Mouse (Mus musculus): Measurements from ENCODE around the gene Syt16.

Syt16 gene

GRCm38 (mm10) chr12:74014739-74015270 lies 17.3 kb downstream of the Syt16 start:
- DNase-seq = peak; percentile 23

GRCm38 (mm10) chr12:74015491-74015890 lies 18.0 kb downstream of the Syt16 start:
- DNase-seq = no peak

DNA sequence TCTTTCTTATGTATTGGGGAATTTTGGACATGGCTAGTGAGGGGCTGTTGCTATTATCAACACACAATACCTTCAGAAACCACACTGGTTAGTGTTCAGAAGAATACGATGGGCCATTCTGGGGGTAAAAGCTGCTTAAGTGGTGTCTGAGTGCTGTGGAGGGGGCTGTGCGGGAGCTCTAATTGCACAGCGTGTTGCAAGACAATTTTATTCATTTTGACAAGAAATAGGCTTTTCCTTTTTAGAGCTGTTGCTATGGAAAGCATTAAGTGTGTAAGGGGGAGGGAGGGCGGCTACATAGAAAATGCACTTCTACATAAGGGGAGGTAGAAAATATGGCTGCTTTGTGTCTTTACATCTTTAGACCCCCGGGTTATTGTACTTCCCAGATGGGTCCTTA lies 25.8 kb downstream of the Syt16 start:
- DNase-seq = no peak

DNA sequence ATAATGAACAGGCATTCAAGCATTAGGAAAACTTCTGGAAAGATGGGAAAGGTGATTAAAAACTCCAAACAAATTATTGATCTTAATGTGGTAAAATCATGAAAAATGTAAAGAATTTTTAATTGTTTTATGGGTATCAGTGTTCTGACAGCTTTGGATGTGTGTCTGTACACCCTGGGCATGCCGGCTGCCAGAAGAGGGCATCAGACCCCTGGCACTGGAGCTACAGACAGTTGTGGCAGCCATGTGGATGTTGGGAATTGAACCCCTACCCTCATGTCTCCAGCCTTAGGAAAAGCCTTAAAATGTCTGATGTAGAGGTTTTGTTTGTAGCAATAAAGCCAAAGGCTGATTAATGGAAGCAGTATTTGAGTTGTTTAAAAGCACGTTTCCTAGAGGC lies 27.5 kb downstream of the Syt16 start:
- DNase-seq = no peak

- no peak for DNase-seq
These were observed 45.8 kb downstream of the Syt16 start for GRCm38 (mm10) chr12:74043225-74043624.

DNA sequence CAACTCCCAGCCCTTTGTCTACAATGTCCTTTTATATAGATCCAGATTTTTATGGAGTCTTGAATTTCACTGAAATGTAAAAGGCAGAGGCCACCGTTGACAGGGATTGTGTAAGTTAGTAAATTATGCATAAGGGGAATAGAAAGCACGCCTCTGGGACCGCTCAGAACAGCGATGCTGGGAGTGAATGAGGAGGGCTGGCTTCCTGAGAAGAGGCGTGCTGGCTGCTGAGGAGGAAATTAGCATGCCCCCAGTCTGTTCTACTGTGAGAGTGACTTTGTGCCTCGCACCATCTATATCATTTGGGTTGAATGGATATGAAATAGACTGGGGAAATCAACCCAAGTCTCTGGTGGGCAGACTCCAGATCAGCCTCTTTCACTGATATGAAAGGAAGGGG lies 46.3 kb downstream of the Syt16 start:
- DNase-seq = no peak

GRCm38 (mm10) chr12:74044241-74044640 lies 46.8 kb downstream of the Syt16 start:
- no peak for DNase-seq

DNA sequence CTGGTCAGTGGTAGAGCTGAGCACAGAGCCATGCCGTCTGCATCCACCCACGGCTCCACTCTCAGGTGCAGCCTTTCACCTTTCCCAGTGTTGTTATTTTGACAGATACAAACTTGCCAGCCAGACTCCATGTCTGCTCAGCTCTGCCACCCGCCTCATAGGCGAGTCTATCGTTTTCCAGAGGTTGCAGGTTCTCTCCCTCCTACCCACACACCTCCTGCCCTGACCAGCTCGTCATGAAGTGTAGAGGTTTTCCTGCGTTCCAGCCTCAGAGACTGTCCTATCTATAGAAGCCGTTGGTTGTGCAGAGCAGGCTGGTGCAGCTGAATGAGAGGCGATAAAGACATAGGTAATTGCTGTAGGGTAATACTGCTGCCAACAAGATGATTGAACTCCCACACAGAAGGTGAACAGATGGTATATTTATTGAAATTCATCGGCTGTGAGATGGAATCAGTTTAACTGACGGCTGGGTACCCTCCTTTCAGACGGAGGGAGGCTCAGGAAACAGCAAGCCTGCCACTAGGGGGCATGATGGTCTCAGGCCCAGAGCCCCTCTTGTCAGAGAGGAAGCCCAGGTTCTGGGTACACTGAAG lies 58.0 kb downstream of the Syt16 start:
- peak; percentile 22 for DNase-seq

DNA sequence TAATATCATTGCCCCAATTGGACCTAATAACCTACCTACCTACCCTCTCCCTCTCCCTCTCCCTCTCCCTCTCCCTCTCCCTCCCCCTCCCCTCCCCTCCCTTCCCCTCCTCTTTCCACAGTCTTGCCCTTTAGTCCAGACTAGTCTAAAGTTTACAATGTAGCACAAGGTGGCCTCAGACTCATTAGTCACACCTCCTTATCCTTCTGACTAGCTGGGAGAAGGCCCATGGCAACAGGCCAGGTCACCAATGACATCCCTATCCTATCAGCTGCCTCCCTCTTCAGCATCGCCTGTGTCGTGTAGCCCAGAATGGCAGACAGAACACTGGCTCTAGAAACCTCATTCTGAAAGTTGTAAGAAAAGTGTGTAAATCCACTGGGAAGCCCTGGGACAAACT lies 58.7 kb downstream of the Syt16 start:
- no peak for DNase-seq

DNA sequence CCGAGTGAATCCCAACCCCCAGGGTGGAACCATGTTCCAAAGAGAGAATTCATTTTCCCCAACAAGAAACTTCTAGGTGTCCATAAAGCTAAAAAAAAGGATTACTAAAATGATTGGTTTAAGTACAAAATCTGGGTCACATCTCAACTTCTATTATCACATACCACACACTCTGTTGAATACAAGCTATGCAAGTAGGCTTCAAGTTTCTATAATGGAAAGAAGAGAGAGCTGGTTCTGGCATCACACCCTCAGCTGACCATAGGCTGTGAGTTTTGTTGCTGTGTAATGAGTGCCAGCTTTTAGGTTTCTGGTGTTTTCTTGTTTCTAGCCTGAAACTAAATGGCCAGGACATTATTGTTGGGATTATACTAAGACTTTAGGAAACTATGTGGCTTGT lies 65.1 kb downstream of the Syt16 start:
- DNase-seq = no peak

- no peak for DNase-seq
These were observed 71.5 kb downstream of the Syt16 start for GRCm38 (mm10) chr12:74068912-74069311.

GRCm38 (mm10) chr12:74075590-74075989 lies 78.1 kb downstream of the Syt16 start:
- no peak for DNase-seq

DNA sequence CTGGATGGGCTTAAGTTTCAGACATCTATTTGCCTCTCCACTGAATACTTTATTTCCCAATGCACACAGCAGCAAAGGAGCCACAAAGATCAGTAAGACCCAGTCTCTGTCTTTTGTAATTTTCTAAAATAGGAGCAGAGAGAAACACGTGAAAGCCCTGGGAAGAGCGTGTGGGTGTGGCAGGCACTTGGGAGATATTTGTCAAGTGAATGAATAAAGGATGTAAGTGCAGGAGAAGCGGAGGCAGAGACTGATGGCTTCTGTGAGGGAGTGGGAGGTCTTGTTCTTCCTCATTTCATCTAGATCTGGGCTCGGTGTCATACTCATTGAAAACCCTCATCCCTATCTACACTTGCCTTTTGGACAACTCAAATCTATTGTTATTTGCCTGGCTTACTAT lies 78.6 kb downstream of the Syt16 start:
- DNase-seq = no peak

GRCm38 (mm10) chr12:74081122-74081521 lies 83.7 kb downstream of the Syt16 start:
- DNase-seq = no peak

DNA sequence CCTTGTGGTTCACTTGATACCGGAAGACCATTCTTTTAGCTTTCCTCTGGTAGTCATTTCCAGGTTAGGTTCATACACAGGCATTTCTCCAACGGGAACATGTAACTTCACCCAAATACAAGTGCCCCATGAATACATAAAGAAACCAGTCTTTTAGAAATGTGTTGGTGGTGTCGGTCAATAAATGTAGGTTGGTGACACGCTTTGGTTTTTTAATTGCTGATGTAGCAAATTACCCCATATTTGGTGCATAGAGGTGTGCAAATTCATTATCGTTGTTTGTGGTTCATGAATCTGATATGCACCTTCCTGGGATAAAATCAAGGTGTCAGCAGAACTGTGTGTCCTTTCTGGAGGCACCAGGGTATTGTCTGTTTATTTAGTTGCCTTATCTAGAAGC lies 86.9 kb downstream of the Syt16 start:
- no peak for DNase-seq

GRCm38 (mm10) chr12:74087086-74087485 lies 89.6 kb downstream of the Syt16 start:
- no peak for DNase-seq

DNA sequence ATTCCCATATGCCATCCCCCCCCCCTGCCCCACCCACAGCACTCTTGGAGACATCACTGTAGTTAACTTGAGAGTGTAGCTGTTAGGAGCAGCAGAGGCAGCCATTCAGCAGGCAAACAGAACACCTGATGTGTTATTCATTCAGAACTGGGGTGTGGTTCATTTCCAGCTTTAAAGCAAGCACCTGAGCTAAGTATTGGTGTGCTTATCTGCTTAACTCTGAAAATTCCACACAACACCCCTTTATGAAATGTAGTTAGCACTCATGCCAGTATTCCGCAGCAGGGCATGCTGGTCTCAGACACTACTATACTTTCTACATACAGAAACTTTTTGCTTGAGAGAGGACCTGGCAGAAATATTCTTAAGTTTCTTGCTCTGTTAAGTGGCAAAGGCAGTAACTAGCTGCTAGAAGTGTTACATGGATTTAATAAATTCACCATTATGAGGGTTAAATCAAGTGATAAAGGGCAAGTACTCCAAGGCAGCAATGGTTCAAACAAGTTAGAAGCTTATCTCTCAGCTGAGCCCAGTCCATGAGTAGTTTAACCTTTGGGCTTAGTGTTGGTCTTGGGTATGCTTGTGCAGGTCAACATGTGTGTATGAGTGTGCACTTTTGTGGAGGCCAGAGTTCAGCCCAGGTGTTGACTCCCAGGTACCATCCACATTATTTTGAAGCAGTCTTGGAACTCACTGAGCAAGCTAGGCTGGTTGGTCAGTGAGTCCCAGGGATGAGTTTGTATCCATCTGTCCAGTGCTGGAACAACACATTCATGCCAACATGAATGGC lies 92.1 kb downstream of the Syt16 start:
- no peak for DNase-seq

DNA sequence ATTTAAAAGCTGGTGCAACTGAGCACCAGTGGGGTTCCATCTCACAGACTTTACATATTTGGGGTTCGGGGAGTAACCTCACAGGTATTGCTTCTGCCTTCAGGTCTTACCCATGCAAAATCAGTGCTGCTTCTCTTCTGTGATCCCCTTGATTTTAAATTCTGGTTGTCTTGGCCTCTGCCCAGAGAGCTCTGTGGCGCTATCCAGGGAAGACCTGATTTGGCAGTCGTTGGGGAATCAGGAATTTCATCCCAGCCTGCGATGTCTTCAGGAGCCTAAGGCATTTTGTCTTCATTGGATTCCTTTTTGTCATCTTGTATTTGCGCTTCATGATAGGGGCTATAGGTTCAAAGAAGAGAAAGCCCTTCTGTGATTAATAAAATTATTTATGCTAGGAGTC lies 95.1 kb downstream of the Syt16 start:
- no peak for DNase-seq

DNA sequence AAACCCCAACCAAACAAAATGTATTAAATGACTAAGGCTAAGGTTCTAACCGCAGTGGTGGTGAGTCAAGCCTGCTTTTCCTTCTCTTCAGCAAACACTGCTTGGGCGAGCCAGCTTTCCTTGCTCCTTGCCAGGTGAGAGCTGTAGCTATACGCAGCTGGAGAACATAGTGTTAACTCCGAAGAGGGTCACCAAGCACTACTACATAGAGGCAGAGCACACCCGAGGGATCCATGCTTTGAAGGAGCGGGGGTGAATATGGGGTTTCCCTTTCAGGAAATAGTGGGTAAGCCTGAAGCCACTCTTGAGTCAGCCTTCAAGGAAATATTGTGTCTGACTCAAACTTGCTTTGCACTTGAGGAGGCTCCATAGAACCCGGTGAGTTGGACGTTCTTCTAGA lies 95.6 kb downstream of the Syt16 start:
- DNase-seq = no peak

DNA sequence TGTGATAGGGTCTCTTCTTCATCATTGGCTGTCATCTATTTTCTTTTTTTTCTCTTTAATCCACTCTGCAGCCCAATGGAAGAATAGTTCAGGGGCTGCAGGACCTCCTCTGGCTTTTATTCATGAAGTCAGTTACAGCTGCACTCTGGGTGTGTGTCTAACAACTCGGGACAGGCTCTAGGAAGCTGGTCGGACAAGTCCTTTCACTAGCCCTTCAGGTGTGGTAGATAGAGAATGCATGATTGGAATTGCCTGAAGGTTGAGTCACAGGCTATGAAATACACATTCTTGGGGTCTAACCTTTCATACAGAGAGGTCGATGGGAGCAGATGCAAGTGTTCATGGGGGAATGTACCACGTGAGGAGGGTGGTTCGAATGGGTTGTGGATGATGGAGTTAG lies 97.2 kb downstream of the Syt16 start:
- no peak for DNase-seq

GRCm38 (mm10) chr12:74098572-74099290 lies 101.3 kb downstream of the Syt16 start:
- DNase-seq = no peak

- no peak for DNase-seq
These were observed 108.5 kb downstream of the Syt16 start for GRCm38 (mm10) chr12:74105811-74106513.

DNA sequence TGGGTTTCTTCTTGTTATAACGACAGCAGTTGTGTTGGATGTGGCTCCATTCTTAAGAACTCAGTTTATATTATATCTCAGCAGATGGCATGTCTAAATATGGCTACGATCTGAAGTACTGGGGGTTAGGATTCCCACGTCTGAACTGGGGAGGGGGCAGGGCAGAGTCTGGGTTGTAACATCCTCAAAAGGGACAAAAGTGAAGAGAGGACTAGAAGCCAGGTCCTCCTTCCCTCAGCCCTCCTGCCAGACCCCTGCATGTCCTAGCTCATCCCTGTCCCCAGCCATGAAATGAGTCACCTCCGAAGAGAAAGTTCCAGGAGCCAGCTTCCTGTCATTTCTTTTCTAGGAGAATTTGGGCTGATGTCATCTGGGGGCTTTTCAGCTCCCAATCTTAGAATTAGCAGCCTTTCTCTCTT lies 111.2 kb downstream of the Syt16 start:
- DNase-seq = no peak

Data from cerebellum, adult 8-10 months (tissue).